Mouse (Mus musculus) intestine, embryonic 15.5 days (tissue): ENCODE results near the gene Vmn2r103. TPM values are rescaled to one million over a fixed set of nuclear protein-coding genes. Genes with fewer than 3 reads are reported as not detected.

Experiments
- ATAC-seq: fragments of 200-750 bp; cut with Nextera tagmentation; 2 replicates; pipeline ENCODE4 v1.8.0; 2017; ENCODE audit warnings: moderate TSS enrichment, moderate library complexity
- H3K27ac ChIP-seq: fragments of 300-500 bp; sonication (generic); 2 replicates; pipeline ENCODE4 v1.5.1; 2015; ENCODE audit warnings: mild to moderate bottlenecking, inconsistent platforms
- H3K27me3 ChIP-seq: fragments of 300-500 bp; sonication (generic); replicated peaks from 2 replicates; pipeline ENCODE4 v1.6.1; 2015; ENCODE audit warnings: inconsistent platforms
- H3K36me3 ChIP-seq: fragments of 300-500 bp; sonication (generic); 2 replicates; pipeline ENCODE4 v1.6.1; 2015; ENCODE audit warnings: inconsistent platforms
- H3K4me1 ChIP-seq: fragments of 300-500 bp; sonication (generic); replicated peaks from 2 replicates; pipeline ENCODE4 v1.6.1; 2015; ENCODE audit warnings: inconsistent platforms
- H3K4me2 ChIP-seq: fragments of 300-500 bp; sonication (generic); replicated peaks from 2 replicates; pipeline ENCODE4 v1.6.1; 2015; ENCODE audit warnings: mild to moderate bottlenecking, inconsistent platforms
- H3K4me3 ChIP-seq: fragments of 300-500 bp; sonication (generic); replicated peaks from 2 replicates; pipeline ENCODE4 v1.5.1; 2015; ENCODE audit warnings: inconsistent platforms
- H3K9ac ChIP-seq: fragments of 300-500 bp; sonication (generic); 2 replicates; pipeline ENCODE4 v1.6.1; 2015; ENCODE audit warnings: inconsistent platforms
- H3K9me3 ChIP-seq: fragments of 300-500 bp; sonication (generic); 2 replicates; pipeline ENCODE4 v1.6.1; 2016; ENCODE audit warnings: inconsistent platforms
- WGBS: fragments of 180-500 bp; shearing (Covaris S2); methylation state at CpG from one replicate; pipeline ENCODE4 v1.1.7; 2015; 5-methylcytosine and 5-hydroxymethylcytosine counted together
- polyA plus RNA-seq: library from polyadenylated mRNA; unstranded; fragments of >200 nt; fragmentation: Nextera tagmentation; extraction: Ambion mirVana; gene quantifications from 2 replicates; pipeline ENCODE4 v1.2.1, GENCODE M21; 2015

Vmn2r103 gene
- polyA plus RNA-seq, result not detected in 2 replicates

DNA sequence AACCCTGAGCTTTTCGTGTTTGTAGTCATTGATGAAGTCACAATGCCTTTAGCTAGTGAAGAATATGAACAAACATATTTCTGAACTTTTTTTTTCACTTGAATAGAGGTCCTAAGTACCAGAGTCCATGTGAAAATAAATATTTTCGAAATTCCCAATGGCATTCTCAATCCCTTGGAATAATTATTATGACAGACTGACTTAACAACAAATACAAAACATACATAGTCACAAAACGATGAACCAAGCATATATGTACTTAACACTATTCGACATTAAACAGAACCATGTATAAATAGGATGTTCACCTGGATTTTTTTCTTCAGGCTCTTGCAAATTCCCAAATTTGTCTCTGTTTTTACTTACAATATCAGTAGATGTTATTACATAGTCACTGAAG, at the start of gene Vmn2r103:
Gene Vmn2r103, plus strand, starts transcription at position 301 of the 400 bp plus-strand sequence.
- 59% methylated on average over 4 of the region's 4 CpGs for WGBS
- Histone ChIP-seq H3K4me2 (no peak within 1 kb of the TSS), H3K36me3 (no peaks in the 10 kb centered on the region), H3K9ac (no peak within 1 kb of the TSS), H3K27ac (no peak within 1 kb of the TSS), H3K9me3 (no peaks in the 10 kb centered on the region), H3K4me1 (no peaks in the 10 kb centered on the region), H3K27me3 (no peaks in the 10 kb centered on the region), H3K4me3 (no peak within 1 kb of the TSS)
- no peak for ATAC-seq

DNA sequence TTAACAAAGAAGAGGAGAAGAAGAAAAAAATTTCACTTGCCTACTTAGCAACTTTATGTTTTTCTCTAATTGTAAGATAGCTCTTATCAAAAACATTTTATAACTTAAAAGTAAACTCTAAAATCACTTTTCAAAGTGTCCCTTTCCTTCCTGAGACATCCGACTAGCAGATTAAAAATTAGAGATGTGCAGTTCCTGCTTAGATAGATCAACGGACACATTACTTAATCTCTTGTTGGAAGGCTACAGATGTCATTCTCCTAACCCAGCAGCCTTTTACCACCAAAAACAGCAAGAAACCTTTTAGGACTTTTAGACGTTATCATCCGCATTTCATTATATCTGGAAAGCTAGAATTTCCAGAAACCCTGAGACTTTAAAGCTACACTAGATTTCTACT, 5.8 kb downstream of the Vmn2r103 start:
- Histone ChIP-seq H3K9me3 (no peaks in the 10 kb centered on the region), H3K27ac (no peak overlapping the region), H3K9ac (no peak overlapping the region), H3K4me3 (no peak overlapping the region), H3K36me3 (no peaks in the 10 kb centered on the region), H3K27me3 (no peaks in the 10 kb centered on the region), H3K4me2 (no peak overlapping the region), H3K4me1 (no peaks in the 10 kb centered on the region)
- ATAC-seq, result no peak
- WGBS, result 87% methylated on average over 4 of the region's 4 CpGs

DNA sequence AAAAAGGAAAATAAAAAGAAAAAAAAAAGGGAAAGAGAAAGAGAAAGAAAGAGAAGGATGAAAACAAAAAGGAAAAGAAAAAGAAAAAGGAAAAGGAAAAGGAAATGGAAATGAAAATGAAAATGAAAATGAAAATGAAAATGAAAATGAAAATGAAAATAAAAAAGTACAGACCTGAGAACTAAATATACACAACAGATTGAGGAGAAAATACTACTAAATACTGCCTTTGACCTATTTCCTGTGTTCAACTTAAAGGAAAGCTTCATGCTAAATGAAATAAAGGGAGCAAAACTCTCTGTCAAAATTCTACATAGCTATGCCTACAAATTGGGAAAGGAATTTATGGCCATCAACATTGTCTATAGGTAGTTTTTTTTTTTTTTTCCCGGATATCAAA, 16.1 kb downstream of the Vmn2r103 start:
- no peak overlapping the region for H3K27ac ChIP-seq
- no peaks in the 10 kb centered on the region for H3K4me1 ChIP-seq
- H3K9me3 ChIP-seq, result no peaks in the 10 kb centered on the region
- no peak overlapping the region for H3K4me2 ChIP-seq
- WGBS, result 83% methylated on average over 1 of the region's 1 CpGs
- H3K4me3 ChIP-seq, result no peak overlapping the region
- H3K36me3 ChIP-seq, result no peaks in the 10 kb centered on the region
- H3K27me3 ChIP-seq, result no peaks in the 10 kb centered on the region
- ATAC-seq, result no peak
- no peak overlapping the region for H3K9ac ChIP-seq

Other genes starting within 250 kb of the Vmn2r103 start
- gene Vmn2r101, start 196.1 kb upstream of the Vmn2r103 start, polyA plus RNA-seq, result not detected in 2 replicates
- not detected in 2 replicates for gene Vmn2r102, start 113.0 kb upstream of the Vmn2r103 start, polyA plus RNA-seq